ENCODE assay signal across 8 mouse cellular contexts in genomic region chr17:87530162-87530817, GRCm38 (mm10).
DNase-seq lines count a peak whose midpoint lies in the region; ATAC-seq and TF ChIP-seq lines count a peak whose summit lies in the region.

No protein-coding gene starts in this region.

- no peaks in the 10 kb centered on the region for H3K36me3 ChIP-seq in embryonic facial prominence, embryonic 15.5 days
- H3K36me3 ChIP-seq in heart, embryonic 10.5 days: no peaks in the 10 kb centered on the region
- no peaks in the 10 kb centered on the region for H3K36me3 ChIP-seq in kidney, embryonic 14.5 days (ENCODE audit: control insufficient read depth, insufficient read depth, low read length)
- no peaks in the 10 kb centered on the region for H3K36me3 ChIP-seq in limb, embryonic 14.5 days (ENCODE audit: control insufficient read depth, insufficient read depth, low read length)
- no peaks in the 10 kb centered on the region for H3K36me3 ChIP-seq in midbrain, embryonic 15.5 days (replicated peaks)

- peaks cover 25% of the 10 kb centered on the region for H3K4me1 ChIP-seq in embryonic facial prominence, embryonic 15.5 days
- peaks cover 44% of the 10 kb centered on the region for H3K4me1 ChIP-seq in heart, embryonic 10.5 days
- H3K4me1 ChIP-seq in kidney, embryonic 14.5 days (ENCODE audit: control insufficient read depth, insufficient read depth, low read length): peaks cover 29% of the 10 kb centered on the region
- H3K4me1 ChIP-seq in limb, embryonic 14.5 days (ENCODE audit: control insufficient read depth, insufficient read depth, low read length): peaks cover 16% of the 10 kb centered on the region
- peaks cover 28% of the 10 kb centered on the region for H3K4me1 ChIP-seq in midbrain, embryonic 15.5 days

- H3K9me3 ChIP-seq in embryonic facial prominence, embryonic 15.5 days (replicated peaks): no peaks in the 10 kb centered on the region
- no peaks in the 10 kb centered on the region for H3K9me3 ChIP-seq in heart, embryonic 10.5 days
- no peaks in the 10 kb centered on the region for H3K9me3 ChIP-seq in kidney, embryonic 14.5 days (ENCODE audit: control insufficient read depth, low read length)
- no peaks in the 10 kb centered on the region for H3K9me3 ChIP-seq in limb, embryonic 14.5 days (ENCODE audit: control insufficient read depth, low read length)
- no peaks in the 10 kb centered on the region for H3K9me3 ChIP-seq in midbrain, embryonic 15.5 days

- H3K4me2 ChIP-seq in embryonic facial prominence, embryonic 15.5 days (replicated peaks): peak overlapping the region; percentile 69
- peak overlapping the region; percentile 51 for H3K4me2 ChIP-seq in kidney, embryonic 14.5 days (replicated peaks; ENCODE audit: low read depth, low read length)
- peak overlapping the region; percentile 57 for H3K4me2 ChIP-seq in limb, embryonic 14.5 days (replicated peaks; ENCODE audit: low read depth, low read length, severe bottlenecking)
- H3K4me2 ChIP-seq in midbrain, embryonic 15.5 days: peak overlapping the region; percentile 71

- ATAC-seq in embryonic facial prominence, embryonic 15.5 days (ENCODE audit: insufficient number of reproducible peaks, low FRiP score, low TSS enrichment, low read depth): peak; percentile 83
- peak; percentile 84 for ATAC-seq in kidney, embryonic 14.5 days (ENCODE audit: low FRiP score, low TSS enrichment)
- peak; percentile 89 for ATAC-seq in limb, embryonic 14.5 days (ENCODE audit: low FRiP score, low read depth)
- peak; percentile 80 for ATAC-seq in midbrain, embryonic 15.5 days (replicated peaks)

- H3K9ac ChIP-seq in embryonic facial prominence, embryonic 15.5 days: no peak overlapping the region
- H3K9ac ChIP-seq in kidney, embryonic 14.5 days (ENCODE audit: low read depth, low read length): peak overlapping the region; percentile 25; the same call in 1 of the 2 replicates
- H3K9ac ChIP-seq in limb, embryonic 14.5 days (ENCODE audit: low read depth, low read length, severe bottlenecking): peak overlapping the region; percentile 46
- H3K9ac ChIP-seq in midbrain, embryonic 15.5 days: peak overlapping the region; percentile 15; the same call in 1 of the 2 replicates

- TF ChIP-seq POLR2A in limb, embryonic 14.5 days (IDR thresholded peaks at IDR 0.05; ENCODE audit: borderline replicate concordance, extremely low read depth, insufficient read depth, insufficient read length): no peak

- WGBS in embryonic facial prominence, embryonic 15.5 days: 12% methylated on average over 29 of the region's 29 CpGs
- WGBS in heart, embryonic 10.5 days: 10% methylated on average over 29 of the region's 29 CpGs
- WGBS in kidney, embryonic 14.5 days: 12% methylated on average over 29 of the region's 29 CpGs
- 16% methylated on average over 29 of the region's 29 CpGs for WGBS in limb, embryonic 14.5 days
- 13% methylated on average over 29 of the region's 29 CpGs for WGBS in midbrain, embryonic 15.5 days

- H3K27ac ChIP-seq in embryonic facial prominence, embryonic 15.5 days (replicated peaks): peak overlapping the region; percentile 58; the same call in 1 of the 2 replicates
- H3K27ac ChIP-seq in heart, embryonic 10.5 days: peak overlapping the region; percentile 89
- H3K27ac ChIP-seq in kidney, embryonic 14.5 days (ENCODE audit: low read depth, low read length): no peak overlapping the region; the same call in 1 of the 2 replicates
- no peak overlapping the region for H3K27ac ChIP-seq in limb, embryonic 14.5 days (replicated peaks; ENCODE audit: low read depth, low read length)
- H3K27ac ChIP-seq in midbrain, embryonic 15.5 days: peak overlapping the region; percentile 46; the same call in 1 of the 2 replicates

- DNase-seq in 3T3-L1 (ENCODE audit: low read depth, low spot score): peak; percentile 72
- DNase-seq in adrenal gland, postnatal 4 days (ENCODE audit: low spot score in 2 of 2): peak; percentile 79 to 84
- DNase-seq in heart, embryonic 10.5 days (ENCODE audit: low spot score): peak; percentile 92
- peak; percentile 68 for DNase-seq in limb, embryonic 14.5 days (ENCODE audit: low spot score)
- peak; percentile 49 for DNase-seq in spleen, adult 12 weeks (ENCODE audit: low spot score)

- no peaks in the 10 kb centered on the region for H3K27me3 ChIP-seq in embryonic facial prominence, embryonic 15.5 days
- no peaks in the 10 kb centered on the region for H3K27me3 ChIP-seq in heart, embryonic 10.5 days (ENCODE audit: insufficient read depth, poor library complexity, severe bottlenecking)
- H3K27me3 ChIP-seq in kidney, embryonic 14.5 days (ENCODE audit: control insufficient read depth, insufficient read depth, low read length): no peaks in the 10 kb centered on the region
- no peaks in the 10 kb centered on the region for H3K27me3 ChIP-seq in limb, embryonic 14.5 days (ENCODE audit: control insufficient read depth, insufficient read depth, low read length)
- H3K27me3 ChIP-seq in midbrain, embryonic 15.5 days (replicated peaks): no peaks in the 10 kb centered on the region

- peak overlapping the region; percentile 47 for H3K4me3 ChIP-seq in embryonic facial prominence, embryonic 15.5 days (replicated peaks)
- H3K4me3 ChIP-seq in heart, embryonic 10.5 days: peak overlapping the region; percentile 58
- H3K4me3 ChIP-seq in kidney, embryonic 14.5 days (ENCODE audit: low read length): peak overlapping the region; percentile 29
- peak overlapping the region; percentile 36 for H3K4me3 ChIP-seq in limb, embryonic 14.5 days (replicated peaks; ENCODE audit: low read length)
- H3K4me3 ChIP-seq in midbrain, embryonic 15.5 days: peak overlapping the region; percentile 44

Comparison
In these comparisons a context has a peak if more than half of its experiments do, and no peak if none do; other contexts are left out.
1. H3K27ac ChIP-seq: peak in embryonic facial prominence, embryonic 15.5 days (single experiment), heart, embryonic 10.5 days (single experiment) and midbrain, embryonic 15.5 days (single experiment); none in kidney, embryonic 14.5 days (single experiment) and limb, embryonic 14.5 days (single experiment).
2. Peak in every context shown above with its lines, with median percentiles within 50 percentile points of each other: DNase-seq, ATAC-seq, H3K4me2 ChIP-seq and H3K4me3 ChIP-seq.